Mouse (Mus musculus): ENCODE measurements at regions not wholly inside any gene's neighbourhood (a gene's known extent, or its start where the extent isn't known, plus 50 kb on each side); places are given as distances from the start of the nearest gene placed in this dataset.
A peak's percentile ranks its signal among the peaks of the same experiment; 100 is the strongest.

- Histone ChIP-seq H3K4me2 (no peak overlapping the region), H3K36me3 (no peaks in the 10 kb centered on the region), H3K4me3 (replicated peaks) (no peak overlapping the region), H3K9me3 (no peaks in the 10 kb centered on the region), H3K9ac (replicated peaks) (no peak overlapping the region), H3K27me3 (peaks cover 74% of the 10 kb centered on the region), H3K27ac (no peak overlapping the region), H3K4me1 (replicated peaks) (peaks cover 10% of the 10 kb centered on the region; the same call in 1 of the 2 replicates)
- 24% methylated on average over 23 of the region's 28 CpGs for WGBS
- no peak for ATAC-seq (ENCODE audit: insufficient number of reproducible peaks, insufficient read depth, low FRiP score, low TSS enrichment, low read depth)
These were observed 122.9 kb upstream of the Pja1 start for GRCm38 (mm10) chrX:99593872-99594487.

GRCm38 (mm10) chrX:99592980-99593379 lies 121.9 kb upstream of the Pja1 start:
- no peak for ATAC-seq (ENCODE audit: insufficient number of reproducible peaks, insufficient read depth, low FRiP score, low TSS enrichment, low read depth)
- Histone ChIP-seq H3K36me3 (no peaks in the 10 kb centered on the region), H3K9me3 (no peaks in the 10 kb centered on the region), H3K4me3 (replicated peaks) (no peak overlapping the region), H3K4me2 (no peak overlapping the region), H3K27ac (no peak overlapping the region), H3K27me3 (peaks cover 69% of the 10 kb centered on the region), H3K9ac (replicated peaks) (no peak overlapping the region), H3K4me1 (replicated peaks) (peaks cover 10% of the 10 kb centered on the region; the same call in 1 of the 2 replicates)
- WGBS = 42% methylated on average over 11 of the region's 11 CpGs

- Histone ChIP-seq H3K9me3 (no peaks in the 10 kb centered on the region), H3K27ac (no peak overlapping the region), H3K27me3 (peaks cover 50% of the 10 kb centered on the region), H3K4me1 (replicated peaks) (peaks cover 6% of the 10 kb centered on the region; the same call in 1 of the 2 replicates), H3K36me3 (no peaks in the 10 kb centered on the region), H3K4me3 (replicated peaks) (no peak overlapping the region), H3K9ac (replicated peaks) (no peak overlapping the region), H3K4me2 (no peak overlapping the region)
- ATAC-seq (ENCODE audit: insufficient number of reproducible peaks, insufficient read depth, low FRiP score, low TSS enrichment, low read depth) = no peak
- WGBS = 32% methylated on average over 2 of the region's 2 CpGs
These were observed 116.2 kb upstream of the Pja1 start for GRCm38 (mm10) chrX:99587284-99587683.

GRCm38 (mm10) chrX:99586282-99586681 lies 115.2 kb upstream of the Pja1 start:
- peaks cover 15% of the 10 kb centered on the region for H3K4me1 ChIP-seq (replicated peaks)
- H3K4me2 ChIP-seq = no peak overlapping the region
- no peak overlapping the region for H3K9ac ChIP-seq (replicated peaks)
- H3K36me3 ChIP-seq = no peaks in the 10 kb centered on the region
- 66% methylated on average over 11 of the region's 11 CpGs for WGBS
- ATAC-seq (ENCODE audit: insufficient number of reproducible peaks, insufficient read depth, low FRiP score, low TSS enrichment, low read depth) = no peak
- H3K9me3 ChIP-seq = no peaks in the 10 kb centered on the region
- no peak overlapping the region for H3K4me3 ChIP-seq (replicated peaks)
- no peak overlapping the region for H3K27ac ChIP-seq
- peaks cover 52% of the 10 kb centered on the region for H3K27me3 ChIP-seq

- H3K4me3 ChIP-seq (replicated peaks) = no peak overlapping the region
- H3K27me3 ChIP-seq = peaks cover 55% of the 10 kb centered on the region
- no peak overlapping the region for H3K4me2 ChIP-seq
- peaks cover 16% of the 10 kb centered on the region; the same call in 1 of the 2 replicates for H3K4me1 ChIP-seq (replicated peaks)
- no peaks in the 10 kb centered on the region for H3K9me3 ChIP-seq
- no peak overlapping the region for H3K27ac ChIP-seq
- H3K36me3 ChIP-seq = no peaks in the 10 kb centered on the region
- WGBS = 44% methylated on average over 3 of the region's 3 CpGs
- H3K9ac ChIP-seq (replicated peaks) = no peak overlapping the region
- no peak for ATAC-seq (ENCODE audit: insufficient number of reproducible peaks, insufficient read depth, low FRiP score, low TSS enrichment, low read depth)
These were observed 114.6 kb upstream of the Pja1 start for GRCm38 (mm10) chrX:99585703-99586102.

GRCm38 (mm10) chrX:99582611-99583010 lies 111.5 kb upstream of the Pja1 start:
- Histone ChIP-seq H3K9me3 (no peaks in the 10 kb centered on the region), H3K4me2 (no peak overlapping the region), H3K27ac (no peak overlapping the region), H3K9ac (replicated peaks) (no peak overlapping the region), H3K36me3 (no peaks in the 10 kb centered on the region), H3K4me1 (replicated peaks) (peaks cover 32% of the 10 kb centered on the region), H3K4me3 (replicated peaks) (no peak overlapping the region), H3K27me3 (peaks cover 63% of the 10 kb centered on the region)
- WGBS = 94% methylated on average over 9 of the region's 9 CpGs
- ATAC-seq (ENCODE audit: insufficient number of reproducible peaks, insufficient read depth, low FRiP score, low TSS enrichment, low read depth) = no peak

- Histone ChIP-seq H3K9ac (replicated peaks) (no peak overlapping the region), H3K9me3 (no peaks in the 10 kb centered on the region), H3K27ac (peak overlapping the region; percentile 79), H3K4me2 (no peak overlapping the region), H3K4me1 (replicated peaks) (peaks cover 29% of the 10 kb centered on the region), H3K27me3 (peaks cover 57% of the 10 kb centered on the region), H3K4me3 (replicated peaks) (no peak overlapping the region), H3K36me3 (no peaks in the 10 kb centered on the region)
- WGBS = 26% methylated on average over 10 of the region's 10 CpGs
- ATAC-seq (ENCODE audit: insufficient number of reproducible peaks, insufficient read depth, low FRiP score, low TSS enrichment, low read depth) = no peak
These were observed 110.8 kb upstream of the Pja1 start for GRCm38 (mm10) chrX:99581632-99582466.

GRCm38 (mm10) chrX:99579206-99579605 lies 108.1 kb upstream of the Pja1 start:
- Histone ChIP-seq H3K9me3 (no peaks in the 10 kb centered on the region), H3K9ac (replicated peaks) (no peak overlapping the region), H3K27ac (peak overlapping the region; percentile 73; the same call in 1 of the 2 replicates), H3K4me3 (replicated peaks) (no peak overlapping the region), H3K4me2 (no peak overlapping the region), H3K36me3 (no peaks in the 10 kb centered on the region), H3K4me1 (replicated peaks) (peaks cover 37% of the 10 kb centered on the region), H3K27me3 (peaks cover 62% of the 10 kb centered on the region)
- peak; percentile 56; the same call in 1 of the 2 replicates for ATAC-seq (ENCODE audit: insufficient number of reproducible peaks, insufficient read depth, low FRiP score, low TSS enrichment, low read depth)
- 26% methylated on average over 4 of the region's 4 CpGs for WGBS

GRCm38 (mm10) chrX:99578796-99579195 lies 107.7 kb upstream of the Pja1 start:
- Histone ChIP-seq H3K9me3 (no peaks in the 10 kb centered on the region), H3K27me3 (peaks cover 66% of the 10 kb centered on the region), H3K36me3 (no peaks in the 10 kb centered on the region), H3K4me1 (replicated peaks) (peaks cover 37% of the 10 kb centered on the region), H3K4me3 (replicated peaks) (no peak overlapping the region), H3K9ac (replicated peaks) (no peak overlapping the region), H3K4me2 (no peak overlapping the region), H3K27ac (peak overlapping the region; percentile 73)
- WGBS = 27% methylated on average over 2 of the region's 2 CpGs
- 0 out of 2 replicates have a peak, but pooled peaks have one; percentile 1 for ATAC-seq (ENCODE audit: insufficient number of reproducible peaks, insufficient read depth, low FRiP score, low TSS enrichment, low read depth)

- Histone ChIP-seq H3K4me2 (0 out of 2 replicates have a peak overlapping the region, but pooled peaks have one; percentile 48), H3K9ac (replicated peaks) (no peak overlapping the region), H3K27ac (no peak overlapping the region), H3K27me3 (peaks cover 79% of the 10 kb centered on the region), H3K36me3 (no peaks in the 10 kb centered on the region), H3K4me1 (replicated peaks) (peaks cover 32% of the 10 kb centered on the region), H3K4me3 (replicated peaks) (no peak overlapping the region), H3K9me3 (no peaks in the 10 kb centered on the region)
- no peak for ATAC-seq (ENCODE audit: insufficient number of reproducible peaks, insufficient read depth, low FRiP score, low TSS enrichment, low read depth)
- WGBS = 38% methylated on average over 5 of the region's 5 CpGs
These were observed 104.0 kb upstream of the Pja1 start for GRCm38 (mm10) chrX:99575105-99575504.

GRCm38 (mm10) chrX:99574441-99575103 lies 103.5 kb upstream of the Pja1 start:
- peaks cover 32% of the 10 kb centered on the region for H3K4me1 ChIP-seq (replicated peaks)
- peaks cover 77% of the 10 kb centered on the region for H3K27me3 ChIP-seq
- H3K4me3 ChIP-seq (replicated peaks) = 0 out of 2 replicates have a peak overlapping the region, but pooled peaks have one; percentile 11
- no peaks in the 10 kb centered on the region for H3K36me3 ChIP-seq
- no peak overlapping the region for H3K9ac ChIP-seq (replicated peaks)
- no peaks in the 10 kb centered on the region for H3K9me3 ChIP-seq
- no peak overlapping the region for H3K27ac ChIP-seq
- peak overlapping the region; percentile 48 for H3K4me2 ChIP-seq
- 0 out of 2 replicates have a peak, but pooled peaks have one; percentile 27 for ATAC-seq (ENCODE audit: insufficient number of reproducible peaks, insufficient read depth, low FRiP score, low TSS enrichment, low read depth)
- WGBS = 32% methylated on average over 18 of the region's 18 CpGs
